ENCODE assay signal across 9 mouse cellular contexts in genomic region chr15:17195439-17195838, GRCm38 (mm10).
DNase-seq lines count a peak whose midpoint lies in the region; ATAC-seq and TF ChIP-seq lines count a peak whose summit lies in the region.
"Had no signal": no experiment of that assay in that cellular context is flagged by ENCODE, and none has a peak within 500 bp of the region (broad histone marks: within the 10 kb centered on the region; RNA-seq: fewer than 3 reads in every experiment).

No protein-coding gene starts in this region.

- no peak for TF ChIP-seq CTCF in G1E (IDR thresholded peaks at IDR 0.05; ENCODE audit: low read depth, low read length)

- peak; percentile 3 for DNase-seq in kidney, adult 9 months
- DNase-seq in kidney, adult 11 months: no peak
- DNase-seq in G1E (ENCODE audit: low spot score): no peak
- DNase-seq in embryo, embryonic 9.5 days (ENCODE audit: extremely low spot score): peak; percentile 24
- peak; percentile 63 for DNase-seq in limb, embryonic 11.5 days (ENCODE audit: low spot score)
- no peak for DNase-seq in spleen, postnatal 10 days (ENCODE audit: low spot score in 2 of 2)

- 52% methylated on average over 5 of the region's 5 CpGs for WGBS in limb, embryonic 11.5 days

- no peak overlapping the region for H3K4me3 ChIP-seq in G1E (ENCODE audit: low read depth, low read length)
- no peak overlapping the region for H3K4me3 ChIP-seq in limb, embryonic 11.5 days (ENCODE audit: low read depth, low read length)
- H3K4me3 ChIP-seq: neural tube, embryonic 13.5 days had no signal

- no peak overlapping the region for H3K9ac ChIP-seq in limb, embryonic 11.5 days (ENCODE audit: low read length)
- H3K9ac ChIP-seq: neural tube, embryonic 13.5 days had no signal

- H3K9me3 ChIP-seq in G1E (replicated peaks): no peaks in the 10 kb centered on the region
- no peaks in the 10 kb centered on the region for H3K9me3 ChIP-seq in limb, embryonic 11.5 days (ENCODE audit: control insufficient read depth, low read length)
- H3K9me3 ChIP-seq: neural tube, embryonic 13.5 days had no signal

- peak; percentile 34; the same call in 1 of the 2 replicates for ATAC-seq in G1E (ENCODE audit: extremely low read depth, insufficient number of reproducible peaks, low FRiP score, poor library complexity, severe bottlenecking)
- ATAC-seq in limb, embryonic 11.5 days (ENCODE audit: insufficient number of reproducible peaks, low FRiP score, low TSS enrichment, low read depth): no peak
- no peak for ATAC-seq in megakaryocyte, adult 5-6 weeks (ENCODE audit: poor library complexity, severe bottlenecking)
- ATAC-seq in activated CD4-positive, CD25-positive, alpha-beta regulatory T cell, adult 4 months: no peak

- H3K27ac ChIP-seq in limb, embryonic 11.5 days (replicated peaks; ENCODE audit: low read depth, low read length): no peak overlapping the region
- H3K27ac ChIP-seq: neural tube, embryonic 13.5 days had no signal

- no peaks in the 10 kb centered on the region for H3K27me3 ChIP-seq in G1E (ENCODE audit: insufficient read depth, low read length)
- H3K27me3 ChIP-seq in limb, embryonic 11.5 days (ENCODE audit: control insufficient read depth, insufficient read depth, low read length): no peaks in the 10 kb centered on the region
- H3K27me3 ChIP-seq: neural tube, embryonic 13.5 days had no signal

- H3K36me3 ChIP-seq in G1E (replicated peaks): no peaks in the 10 kb centered on the region
- no peaks in the 10 kb centered on the region for H3K36me3 ChIP-seq in limb, embryonic 11.5 days (ENCODE audit: control insufficient read depth, insufficient read depth, low read length)
- H3K36me3 ChIP-seq: neural tube, embryonic 13.5 days had no signal

- no peak overlapping the region for H3K4me2 ChIP-seq in limb, embryonic 11.5 days (ENCODE audit: low read depth, severe bottlenecking)
- H3K4me2 ChIP-seq: neural tube, embryonic 13.5 days had no signal

- H3K4me1 ChIP-seq in G1E (ENCODE audit: insufficient read depth, low read depth, low read length): peaks cover 4% of the 10 kb centered on the region
- no peaks in the 10 kb centered on the region for H3K4me1 ChIP-seq in limb, embryonic 11.5 days (ENCODE audit: control insufficient read depth, insufficient read depth, low read length)
- H3K4me1 ChIP-seq: neural tube, embryonic 13.5 days had no signal

Comparison
In these comparisons a context has a peak if more than half of its experiments do, and no peak if none do; other contexts are left out.
1. DNase-seq: peak in kidney, adult 9 months (single experiment), embryo, embryonic 9.5 days (single experiment) and limb, embryonic 11.5 days (single experiment); none in kidney, adult 11 months (single experiment), G1E (single experiment) and spleen, postnatal 10 days (0 of 2).